Mouse (Mus musculus) skeletal muscle tissue, postnatal 0 days (tissue): ENCODE measurements around the gene Arf1. TPM values are rescaled to one million over a fixed set of nuclear protein-coding genes. Genes with fewer than 3 reads are reported as not detected.

Source experiments
- polyA plus RNA-seq: library from polyadenylated mRNA; unstranded; fragments of >200 nt; fragmentation: Nextera tagmentation; extraction: Ambion mirVana; gene quantifications from 2 replicates; pipeline ENCODE4 v1.2.1, GENCODE M21; 2015

Arf1 gene
- polyA plus RNA-seq: 305 and 358 TPM in 2 replicates

GRCm38 (mm10) chr11:59228122-59228953, at the start of gene Arf1:
TSS of gene Arf1 (minus strand) at chr11:59228270.

GRCm38 (mm10) chr11:59208153-59208831, 19.8 kb downstream of the Arf1 start, which contains the start of gene 2310033P09Rik:
TSS of gene 2310033P09Rik (plus strand) at chr11:59208321.

GRCm38 (mm10) chr11:59202081-59202995, 25.7 kb downstream of the Arf1 start, which contains the start of gene Mrpl55:
TSS of gene Mrpl55 (plus strand) at chr11:59202486.

DNA sequence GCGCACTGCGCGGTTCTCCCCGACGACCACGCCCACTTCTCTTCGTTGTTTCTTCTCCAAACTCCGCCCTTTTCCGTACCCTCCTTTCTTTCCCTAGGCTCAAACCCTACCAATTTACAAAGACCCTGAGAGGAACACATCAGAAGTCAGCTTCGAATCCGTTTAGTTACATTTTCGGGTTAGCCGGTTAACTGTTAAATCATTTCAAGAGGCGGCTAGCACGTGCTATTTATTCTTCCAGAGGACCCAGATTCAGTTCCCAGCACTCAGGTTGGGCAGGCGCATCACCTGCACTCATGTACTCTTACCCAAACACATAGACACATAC, 36.0 kb downstream of the Arf1 start, which contains the start of gene Guk1:
Gene Guk1, minus strand, starts transcription at position 154 of the 328 bp plus-strand sequence.

GRCm38 (mm10) chr11:59182864-59183331, 45.2 kb downstream of the Arf1 start, which contains the start of gene Gjc2:
TSS of gene Gjc2 (minus strand) at chr11:59183213.

DNA sequence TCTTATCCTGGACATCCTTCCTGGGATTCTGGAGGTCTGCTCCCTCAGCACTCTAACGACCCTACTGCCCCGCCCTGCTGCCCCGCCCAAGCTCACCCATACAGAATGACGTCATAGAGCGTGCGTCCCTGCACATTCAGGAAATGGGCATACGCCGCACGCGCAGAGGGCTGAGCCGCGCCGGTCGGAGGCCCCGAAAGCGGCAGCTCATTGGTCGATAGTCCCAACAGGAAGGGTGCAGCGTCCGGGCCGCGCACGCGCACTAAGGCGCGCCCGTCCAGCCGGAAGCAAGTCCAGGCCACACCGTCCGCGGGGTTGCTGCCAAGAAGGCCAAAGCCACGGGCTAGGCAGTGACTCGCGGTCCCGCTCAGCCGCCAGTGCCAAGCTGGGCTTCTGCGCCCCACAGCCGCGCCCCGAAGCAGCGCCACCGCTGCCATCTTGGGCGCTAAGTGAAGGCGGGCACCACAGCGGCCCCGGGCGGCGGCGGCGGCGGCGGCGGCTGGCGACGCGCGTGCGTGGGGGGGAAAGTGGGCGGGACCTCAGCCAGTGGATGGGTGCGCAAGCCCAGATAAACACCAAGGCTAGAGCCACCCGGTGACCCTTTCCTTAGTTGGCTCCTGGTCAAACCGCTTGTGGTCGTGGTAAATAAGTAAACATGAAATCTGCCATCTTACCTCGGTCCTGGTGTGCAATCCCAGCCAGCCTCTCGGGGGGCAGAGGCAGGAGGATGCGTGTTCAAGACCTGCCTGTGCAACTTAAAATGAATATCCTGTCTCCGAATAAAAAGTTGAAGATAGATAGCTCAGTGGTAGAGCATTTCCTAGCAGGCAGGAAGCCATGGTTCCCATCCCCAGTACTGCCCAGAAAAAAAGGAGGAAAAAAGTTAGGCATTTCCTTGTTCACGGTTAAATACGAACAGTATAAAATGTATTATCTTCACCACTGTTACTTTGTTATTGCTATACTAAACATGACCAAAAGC, 64.5 kb downstream of the Arf1 start, which contains the start of gene Iba57:
Gene Iba57, minus strand, starts transcription at position 485 of the 982 bp plus-strand sequence.

Other genes with a start within 250 kb of the Arf1 start
- gene Obscn, start 91.9 kb downstream of the Arf1 start, polyA plus RNA-seq: 19.9 and 27.4 TPM in 2 replicates
- 10.9 and 11.6 TPM in 2 replicates for gene Iba57, start 64.5 kb downstream of the Arf1 start, polyA plus RNA-seq
- 0.85 and 1.6 TPM in 2 replicates for gene Gjc2, start 45.1 kb downstream of the Arf1 start, polyA plus RNA-seq
- 54.6 and 62.7 TPM in 2 replicates for gene Guk1, start 36.1 kb downstream of the Arf1 start, polyA plus RNA-seq
- gene Mrpl55, start 25.8 kb downstream of the Arf1 start, polyA plus RNA-seq: 95.2 and 96.2 TPM in 2 replicates
- gene 2310033P09Rik, start 19.9 kb downstream of the Arf1 start, polyA plus RNA-seq: 10.5 and 13.2 TPM in 2 replicates
- gene Wnt3a, start 62.5 kb upstream of the Arf1 start, polyA plus RNA-seq: not detected in 2 replicates
- gene Wnt9a, start 78.7 kb upstream of the Arf1 start, polyA plus RNA-seq: 10.2 and 13.9 TPM in 2 replicates
- gene Prss38, start 147.4 kb upstream of the Arf1 start, polyA plus RNA-seq: not detected in 2 replicates
- 7.4 and 8.3 TPM in 2 replicates for gene Jmjd4, start 221.8 kb upstream of the Arf1 start, polyA plus RNA-seq
- gene Snap47, start 222.9 kb upstream of the Arf1 start, polyA plus RNA-seq: 46.2 and 48.9 TPM in 2 replicates
- gene Zfp867, start 244.2 kb upstream of the Arf1 start, polyA plus RNA-seq: 4.9 and 6.6 TPM in 2 replicates